Mouse (Mus musculus): ENCODE data around the gene Mrpl36. TPM values are rescaled to one million over a fixed set of nuclear protein-coding genes. Genes with fewer than 3 reads are reported as not detected.

The Mrpl36 gene
- polyA plus RNA-seq, 1 experiment from 2014 or later, result 152 TPM

DNA sequence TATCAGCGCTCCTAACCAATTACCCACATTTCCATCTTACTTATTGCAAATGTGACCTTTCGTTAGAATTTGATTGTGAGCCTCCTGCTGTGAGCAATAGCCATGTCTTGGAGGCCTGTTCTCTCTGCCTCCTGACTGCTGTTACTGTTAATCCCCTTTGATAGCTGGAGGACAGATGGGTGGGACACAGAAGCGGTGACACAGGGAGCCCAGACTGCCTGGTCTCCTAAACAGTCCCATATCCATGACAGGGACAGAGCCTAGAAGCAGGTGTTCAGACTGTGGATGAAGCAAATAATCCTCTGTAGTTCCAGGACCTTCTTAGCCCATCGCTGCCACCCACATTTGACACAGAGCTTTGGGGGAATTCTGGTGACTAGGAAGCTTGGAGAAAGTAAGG lies 21.9 kb upstream of the Mrpl36 start:
- WGBS, result 68% methylated on average over 4 of the region's 4 CpGs
- Histone ChIP-seq H3K9me3 (no peaks in the 10 kb centered on the region), H3K27me3 (replicated peaks) (peaks cover 33% of the 10 kb centered on the region), H3K27ac (replicated peaks) (peak overlapping the region; percentile 62), H3K4me3 (no peak overlapping the region), H3K36me3 (no peaks in the 10 kb centered on the region), H3K4me1 (peaks cover 44% of the 10 kb centered on the region), H3K4me2 (no peak overlapping the region), H3K9ac (no peak overlapping the region)
- no peak for ATAC-seq (ENCODE audit: extremely low read depth, insufficient number of reproducible peaks, low FRiP score, low TSS enrichment)

DNA sequence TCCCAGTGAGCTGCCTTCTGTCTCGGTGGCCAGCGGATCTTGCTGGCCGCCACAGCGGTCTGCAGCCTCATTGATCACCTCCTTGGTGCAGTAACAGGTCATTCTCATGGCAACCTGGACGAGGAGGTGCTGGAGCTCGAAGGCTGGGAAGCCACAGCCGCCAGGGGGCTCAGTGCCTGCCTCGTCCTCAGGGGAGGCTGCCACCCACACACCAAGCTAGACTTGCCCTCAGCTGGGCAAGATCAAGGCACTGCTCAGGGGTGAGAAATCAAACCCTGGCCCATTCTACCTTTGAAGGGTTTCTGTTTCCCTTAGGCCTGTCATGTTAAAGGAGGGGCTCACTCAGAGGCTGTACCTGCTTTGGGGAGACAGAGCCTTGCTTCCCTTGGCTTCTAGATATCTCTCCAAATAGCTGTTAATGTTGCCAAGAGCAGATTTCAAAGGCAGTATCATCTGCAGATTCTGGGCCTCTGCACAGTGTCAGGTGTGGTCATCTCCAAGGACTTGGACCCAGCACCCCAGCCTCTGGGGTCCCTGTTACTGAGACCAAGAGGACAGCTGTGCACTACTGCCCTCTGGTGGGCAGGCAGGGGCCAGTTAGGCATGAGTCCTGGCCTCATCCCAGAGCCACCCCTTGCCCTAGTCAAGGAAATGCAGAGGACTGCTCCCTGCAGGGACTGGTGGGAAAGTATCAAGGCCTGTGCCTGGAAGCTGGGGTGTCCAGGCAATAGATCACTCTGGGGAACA lies 18.0 kb upstream of the Mrpl36 start:
- Histone ChIP-seq H3K4me2 (no peak overlapping the region), H3K36me3 (peaks cover 5% of the 10 kb centered on the region; the same call in 1 of the 2 replicates), H3K9ac (no peak overlapping the region), H3K27me3 (replicated peaks) (peaks cover 28% of the 10 kb centered on the region), H3K4me1 (peaks cover 24% of the 10 kb centered on the region), H3K27ac (replicated peaks) (no peak overlapping the region), H3K4me3 (no peak overlapping the region), H3K9me3 (no peaks in the 10 kb centered on the region)
- WGBS, result 41% methylated on average over 8 of the region's 8 CpGs
- ATAC-seq (ENCODE audit: extremely low read depth, insufficient number of reproducible peaks, low FRiP score, low TSS enrichment), result peak; percentile 60; the same call in 1 of the 2 replicates

DNA sequence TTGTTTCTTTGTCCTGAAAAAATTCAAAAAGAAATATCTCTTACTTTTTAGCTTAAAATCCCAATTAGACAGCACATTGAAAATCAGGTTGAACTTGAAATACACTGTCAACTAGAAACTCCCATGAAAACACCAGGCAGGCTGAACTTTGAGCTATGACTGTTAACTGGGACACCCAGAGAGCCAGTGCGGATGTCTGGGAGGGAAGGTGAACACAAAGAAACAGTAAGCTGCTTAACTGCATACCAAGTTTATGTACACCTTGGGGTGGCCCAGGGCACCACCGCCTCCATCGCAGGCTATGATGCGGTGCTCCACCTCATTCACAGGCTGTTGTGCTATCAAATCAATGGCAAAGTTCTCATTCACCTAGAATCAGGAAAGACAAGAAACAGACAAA lies 8.3 kb upstream of the Mrpl36 start:
- Histone ChIP-seq H3K27ac (replicated peaks) (no peak overlapping the region), H3K36me3 (peaks cover 93% of the 10 kb centered on the region), H3K27me3 (replicated peaks) (no peaks in the 10 kb centered on the region), H3K4me3 (no peak overlapping the region), H3K4me1 (peaks cover 27% of the 10 kb centered on the region), H3K9me3 (peaks cover 12% of the 10 kb centered on the region), H3K9ac (no peak overlapping the region), H3K4me2 (no peak overlapping the region)
- WGBS, result 90% methylated on average over 4 of the region's 4 CpGs
- no peak for ATAC-seq (ENCODE audit: extremely low read depth, insufficient number of reproducible peaks, low FRiP score, low TSS enrichment)

DNA sequence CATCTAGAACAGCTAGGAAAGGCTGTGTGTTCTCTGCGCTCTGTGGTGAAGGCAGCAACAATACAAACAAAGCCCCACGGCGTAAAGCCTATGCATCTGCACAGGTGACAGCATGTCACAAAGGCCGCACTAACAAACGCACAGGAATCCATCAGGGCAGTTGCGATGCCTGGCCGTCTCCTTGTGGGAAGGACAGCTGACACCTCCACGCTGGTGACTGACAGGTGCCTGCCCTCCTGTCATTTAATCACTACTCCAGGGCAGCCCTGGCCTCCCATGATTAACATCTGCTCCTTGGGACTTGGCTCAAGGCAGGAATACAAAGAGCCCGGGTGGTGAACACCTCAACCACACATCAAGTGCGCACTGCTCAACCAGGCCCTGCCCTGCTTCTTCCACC lies 5.7 kb upstream of the Mrpl36 start:
- H3K4me3 ChIP-seq, result no peak overlapping the region
- H3K9me3 ChIP-seq, result 0 out of 2 replicates have a peak, but pooled peaks cover 4% of the 10 kb centered on the region
- peaks cover 95% of the 10 kb centered on the region for H3K36me3 ChIP-seq
- ATAC-seq (ENCODE audit: extremely low read depth, insufficient number of reproducible peaks, low FRiP score, low TSS enrichment), result no peak
- peaks cover 49% of the 10 kb centered on the region for H3K4me1 ChIP-seq
- H3K4me2 ChIP-seq, result no peak overlapping the region
- 79% methylated on average over 10 of the region's 10 CpGs for WGBS
- no peaks in the 10 kb centered on the region for H3K27me3 ChIP-seq (replicated peaks)
- H3K9ac ChIP-seq, result 0 out of 2 replicates have a peak overlapping the region, but pooled peaks have one; percentile 8
- no peak overlapping the region for H3K27ac ChIP-seq (replicated peaks)

DNA sequence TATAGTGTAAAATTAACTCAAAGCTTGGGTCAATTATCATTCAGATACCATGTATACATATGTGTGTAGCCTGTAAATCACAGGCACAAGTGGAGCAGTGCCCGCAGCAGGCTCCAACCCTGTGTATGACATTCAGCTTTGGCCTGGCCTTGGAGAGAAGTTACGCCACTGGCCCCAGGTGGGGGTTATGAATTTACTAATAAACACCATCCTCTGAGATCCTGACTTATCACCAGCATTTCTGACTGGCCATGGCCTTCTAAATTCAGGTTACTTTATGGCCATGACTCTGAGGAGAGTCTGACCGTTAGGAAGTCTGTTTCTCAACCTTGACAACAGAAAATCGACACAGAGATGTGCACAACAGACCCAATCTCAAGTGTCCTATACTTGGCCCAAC lies 4.9 kb upstream of the Mrpl36 start:
- no peak overlapping the region for H3K9ac ChIP-seq
- H3K4me2 ChIP-seq, result no peak overlapping the region
- H3K4me1 ChIP-seq, result peaks cover 52% of the 10 kb centered on the region
- no peak for ATAC-seq (ENCODE audit: extremely low read depth, insufficient number of reproducible peaks, low FRiP score, low TSS enrichment)
- 84% methylated on average over 4 of the region's 4 CpGs for WGBS
- H3K27ac ChIP-seq (replicated peaks), result no peak overlapping the region
- no peak overlapping the region for H3K4me3 ChIP-seq
- H3K36me3 ChIP-seq, result peaks cover 87% of the 10 kb centered on the region
- no peaks in the 10 kb centered on the region for H3K27me3 ChIP-seq (replicated peaks)
- H3K9me3 ChIP-seq, result no peaks in the 10 kb centered on the region

DNA sequence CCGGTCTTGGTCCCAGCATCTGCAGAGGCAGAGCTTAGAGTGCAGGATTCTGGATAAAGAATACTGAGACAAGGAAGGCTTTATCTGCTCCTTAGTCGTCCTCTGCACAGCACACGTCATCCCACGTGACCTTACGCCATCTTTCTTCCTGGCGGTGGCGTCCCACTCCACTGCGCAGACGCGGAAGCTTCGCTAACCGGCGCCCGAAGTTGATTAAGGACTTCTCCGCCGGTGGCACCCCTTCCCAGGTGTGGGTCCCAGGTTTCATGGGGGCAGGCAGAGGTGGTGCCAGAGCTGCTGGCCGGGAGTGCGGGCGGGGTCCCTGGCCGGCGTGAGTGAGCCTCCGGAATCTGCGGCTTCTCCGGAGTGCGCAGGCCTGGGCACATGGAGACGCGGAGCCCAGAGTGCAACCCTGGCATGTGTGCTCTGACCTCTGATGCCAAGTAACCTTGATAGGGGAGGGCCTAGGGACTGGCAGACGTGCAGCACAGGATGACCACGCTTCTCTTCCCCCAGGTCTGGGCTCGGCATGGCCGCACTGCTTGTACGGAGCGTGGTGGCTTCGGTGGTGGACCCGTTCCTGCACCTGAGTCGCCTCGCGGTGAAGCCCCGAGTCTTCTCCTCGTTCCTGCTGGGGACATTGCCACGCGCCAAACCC lies 2.7 kb downstream of the Mrpl36 start:
- WGBS, result under 1% methylated on average over 42 of the region's 42 CpGs
- Histone ChIP-seq H3K4me3 (peak overlapping the region; percentile 76), H3K4me2 (peak overlapping the region; percentile 93), H3K27me3 (replicated peaks) (no peaks in the 10 kb centered on the region), H3K9me3 (no peaks in the 10 kb centered on the region), H3K9ac (peak overlapping the region; percentile 96), H3K4me1 (peaks cover 57% of the 10 kb centered on the region), H3K36me3 (peaks cover 15% of the 10 kb centered on the region), H3K27ac (replicated peaks) (peak overlapping the region; percentile 88)
- ATAC-seq (ENCODE audit: extremely low read depth, insufficient number of reproducible peaks, low FRiP score, low TSS enrichment), result peak; percentile 80

DNA sequence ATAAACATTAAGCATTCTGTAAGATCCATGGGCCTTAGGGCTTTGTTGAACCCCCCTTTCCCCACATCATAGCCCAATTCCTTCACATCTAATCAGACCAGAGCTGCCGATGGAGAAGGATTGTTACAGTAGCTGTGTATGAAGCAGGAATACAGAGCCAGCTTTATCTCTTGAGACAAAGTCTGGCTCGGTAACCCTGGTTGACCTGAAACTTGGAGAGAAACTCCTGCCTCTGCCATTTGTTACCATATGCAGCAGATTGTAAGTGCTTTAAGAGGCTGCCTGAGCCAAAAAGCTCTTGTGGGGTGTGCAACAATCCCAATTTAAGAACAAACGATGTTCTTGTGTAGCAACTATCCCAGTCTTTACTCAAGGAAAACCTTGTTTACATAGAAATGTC lies 3.4 kb downstream of the Mrpl36 start:
- peak overlapping the region; percentile 88 for H3K27ac ChIP-seq (replicated peaks)
- H3K4me1 ChIP-seq, result peaks cover 56% of the 10 kb centered on the region

DNA sequence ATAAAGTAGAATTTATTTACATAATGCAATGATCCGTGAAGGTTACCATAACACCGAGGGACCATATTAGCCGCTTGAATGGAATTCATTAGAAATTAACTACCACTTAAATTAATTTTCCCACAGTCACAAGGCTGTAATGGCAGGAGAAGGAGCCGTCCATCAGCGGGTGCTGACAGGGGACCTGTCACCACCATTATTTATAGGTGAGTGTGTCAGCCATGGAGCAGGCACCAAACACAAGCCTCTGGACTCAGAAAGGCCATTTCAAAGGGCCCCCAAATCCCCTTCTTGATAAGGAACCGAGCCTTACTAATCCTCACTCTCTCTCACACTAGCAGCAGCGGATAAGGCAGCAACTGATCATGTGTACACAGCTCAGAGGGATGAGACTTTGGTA lies 8.4 kb downstream of the Mrpl36 start:
- Histone ChIP-seq H3K9ac (peak overlapping the region; percentile 16; the same call in 1 of the 2 replicates), H3K27ac (replicated peaks) (peak overlapping the region; percentile 84), H3K9me3 (no peaks in the 10 kb centered on the region), H3K36me3 (0 out of 2 replicates have a peak, but pooled peaks cover 3% of the 10 kb centered on the region), H3K27me3 (replicated peaks) (no peaks in the 10 kb centered on the region), H3K4me3 (no peak overlapping the region), H3K4me1 (peaks cover 50% of the 10 kb centered on the region), H3K4me2 (peak overlapping the region; percentile 22; the same call in 1 of the 2 replicates)
- peak; percentile 43; the same call in 1 of the 2 replicates for ATAC-seq (ENCODE audit: extremely low read depth, insufficient number of reproducible peaks, low FRiP score, low TSS enrichment)
- 35% methylated on average over 7 of the region's 7 CpGs for WGBS

More for the DNA sequence above, 3.4 kb downstream of the Mrpl36 start:
- peak overlapping the region; percentile 76 for H3K4me3 ChIP-seq
- no peaks in the 10 kb centered on the region for H3K27me3 ChIP-seq (replicated peaks)
- peaks cover 7% of the 10 kb centered on the region; the same call in 1 of the 2 replicates for H3K36me3 ChIP-seq
- H3K9me3 ChIP-seq, result no peaks in the 10 kb centered on the region
- peak overlapping the region; percentile 93 for H3K4me2 ChIP-seq
- WGBS, result 19% methylated on average over 3 of the region's 3 CpGs
- ATAC-seq (ENCODE audit: extremely low read depth, insufficient number of reproducible peaks, low FRiP score, low TSS enrichment), result no peak
- peak overlapping the region; percentile 96 for H3K9ac ChIP-seq

DNA sequence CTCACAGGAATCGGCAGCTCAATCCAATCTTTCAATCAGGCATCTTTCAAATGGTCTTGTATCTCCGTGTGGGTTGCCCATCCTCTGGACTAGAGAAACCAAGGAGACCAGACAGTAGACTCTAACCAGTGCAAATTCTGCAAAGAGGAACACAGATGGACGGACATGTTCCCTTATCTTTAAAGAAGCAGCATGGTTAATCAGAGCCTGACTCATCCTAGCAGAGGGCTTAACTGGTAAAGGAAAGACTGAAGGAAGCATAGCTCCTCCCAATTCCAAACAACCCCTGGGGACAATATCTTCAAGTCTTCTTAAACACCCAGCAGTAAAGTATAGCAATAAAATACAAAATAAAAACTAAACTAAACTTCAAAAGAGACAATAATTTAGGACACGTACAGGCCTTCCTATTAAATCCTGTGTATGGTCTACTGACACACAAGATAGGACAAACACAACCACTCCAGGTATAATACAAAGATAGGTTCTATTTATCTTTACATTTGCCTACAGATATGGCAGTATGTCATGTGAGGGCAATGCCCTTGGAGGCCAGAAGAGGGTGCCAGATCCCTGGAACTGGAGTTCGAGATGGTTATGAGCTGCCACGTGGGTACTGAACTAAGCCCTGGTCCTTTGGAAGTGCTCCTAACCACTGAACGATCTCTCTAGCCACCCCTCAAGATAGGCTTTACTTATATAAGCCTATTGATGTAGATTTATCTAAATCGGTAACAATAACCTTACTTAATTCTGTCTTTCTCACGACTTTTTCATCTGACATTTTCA lies 17.0 kb downstream of the Mrpl36 start:
- Histone ChIP-seq H3K9ac (no peak overlapping the region), H3K27ac (replicated peaks) (no peak overlapping the region), H3K4me3 (no peak overlapping the region), H3K4me1 (peaks cover 22% of the 10 kb centered on the region), H3K9me3 (no peaks in the 10 kb centered on the region), H3K36me3 (no peaks in the 10 kb centered on the region), H3K27me3 (replicated peaks) (no peaks in the 10 kb centered on the region), H3K4me2 (peak overlapping the region; percentile 53)
- no peak for ATAC-seq (ENCODE audit: extremely low read depth, insufficient number of reproducible peaks, low FRiP score, low TSS enrichment)
- WGBS, result 67% methylated on average over 9 of the region's 9 CpGs

DNA sequence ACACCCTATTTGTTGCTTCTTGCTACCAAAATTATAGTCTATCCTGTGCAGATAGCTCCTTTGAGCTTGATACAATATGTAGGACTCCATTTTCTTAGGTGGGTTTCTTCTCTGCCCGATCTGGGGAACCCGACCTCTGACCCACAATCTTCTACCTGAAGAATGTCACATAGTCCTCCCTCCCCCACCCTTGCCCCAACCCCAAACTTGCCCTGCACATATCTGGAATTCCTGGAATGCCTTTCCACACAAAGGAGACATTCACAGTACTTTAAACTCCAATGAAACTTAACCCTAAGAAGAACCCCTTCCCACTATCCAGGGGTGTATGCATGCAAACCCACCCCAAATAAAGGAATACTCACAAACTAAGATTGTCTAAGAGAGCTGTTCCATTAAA lies 17.8 kb downstream of the Mrpl36 start:
- Histone ChIP-seq H3K36me3 (no peaks in the 10 kb centered on the region), H3K9ac (0 out of 2 replicates have a peak overlapping the region, but pooled peaks have one; percentile 8), H3K27me3 (replicated peaks) (no peaks in the 10 kb centered on the region), H3K27ac (replicated peaks) (peak overlapping the region; percentile 74; the same call in 1 of the 2 replicates), H3K4me1 (peaks cover 24% of the 10 kb centered on the region), H3K9me3 (no peaks in the 10 kb centered on the region), H3K4me3 (peak overlapping the region; percentile 25), H3K4me2 (peak overlapping the region; percentile 53)
- ATAC-seq (ENCODE audit: extremely low read depth, insufficient number of reproducible peaks, low FRiP score, low TSS enrichment), result no peak
- 23% methylated on average over 2 of the region's 2 CpGs for WGBS

DNA sequence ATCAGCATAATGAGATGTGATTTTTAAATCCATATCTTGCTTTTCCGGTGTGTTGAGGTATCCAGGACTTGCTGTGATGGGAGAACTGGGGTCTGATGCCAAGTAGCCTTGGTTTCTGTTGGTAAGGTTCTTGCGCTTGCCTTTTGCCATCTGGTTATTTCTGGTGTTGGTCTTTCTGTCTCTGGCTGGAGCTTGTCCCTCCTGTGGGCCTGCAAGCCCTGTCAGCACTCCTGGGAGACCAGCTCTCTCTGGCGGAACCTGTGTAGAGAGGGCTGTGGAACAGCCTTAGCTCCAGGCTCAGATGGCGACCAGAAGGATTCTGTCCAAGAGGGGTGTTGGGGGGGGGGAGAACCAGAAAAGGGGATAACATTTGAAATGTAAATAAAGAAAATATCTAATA lies 18.4 kb downstream of the Mrpl36 start:
- Histone ChIP-seq H3K4me2 (peak overlapping the region; percentile 53), H3K36me3 (no peaks in the 10 kb centered on the region), H3K4me3 (no peak overlapping the region), H3K27me3 (replicated peaks) (no peaks in the 10 kb centered on the region), H3K9ac (peak overlapping the region; percentile 66), H3K27ac (replicated peaks) (peak overlapping the region; percentile 74), H3K4me1 (peaks cover 30% of the 10 kb centered on the region), H3K9me3 (no peaks in the 10 kb centered on the region)
- WGBS, result 34% methylated on average over 4 of the region's 4 CpGs
- ATAC-seq (ENCODE audit: extremely low read depth, insufficient number of reproducible peaks, low FRiP score, low TSS enrichment), result no peak

Measured in heart, embryonic 13.5 days (tissue).